In genomic region chr13:13608311-13608710, GRCm38 (mm10) we compare ENCODE assay signal across 8 mouse cellular contexts.
"Had no signal": no experiment of that assay in that cellular context is flagged by ENCODE, and none has a peak within 500 bp of the region (broad histone marks: within the 10 kb centered on the region; RNA-seq: fewer than 3 reads in every experiment).

No protein-coding gene starts in this region.

- DNase-seq: kidney, adult 8-10 months; kidney, postnatal 25 days; lung, embryonic 14.5 days; lung, postnatal 10 days; lung, postnatal 4 days; retina, postnatal 1 day had no signal

- ATAC-seq: liver, embryonic 12.5 days; midbrain, embryonic 15.5 days had no signal
